Mouse (Mus musculus) hindbrain, postnatal 0 days (tissue): ENCODE data around the gene Pcnx2. TPM values are rescaled to one million over a fixed set of nuclear protein-coding genes. Genes with fewer than 3 reads are reported as not detected.

Experiments
- ATAC-seq: fragments of 200-750 bp; cut with Nextera tagmentation; 2 replicates; pipeline ENCODE4 v1.8.0; 2017; ENCODE audit warnings: mild to moderate bottlenecking, moderate TSS enrichment, moderate library complexity
- DNase-seq: peaks from one replicate; pipeline ENCODE4 v3.0.0-alpha.2; 2015; ENCODE audit warnings: low spot score
- H3K27ac ChIP-seq: fragments of 300-500 bp; sonication (generic); 2 replicates; pipeline ENCODE4 v1.5.1; 2014; ENCODE audit warnings: mild to moderate bottlenecking
- H3K27me3 ChIP-seq: fragments of 300-500 bp; sonication (generic); 2 replicates; pipeline ENCODE4 v1.6.1; 2014; ENCODE audit warnings: low read length, mixed read lengths; ENCODE audit not compliant: insufficient read depth
- H3K36me3 ChIP-seq: fragments of 300-500 bp; sonication (generic); 2 replicates; pipeline ENCODE4 v1.6.1; 2014; ENCODE audit warnings: low read length, mixed read lengths; ENCODE audit not compliant: insufficient read depth
- H3K4me1 ChIP-seq: fragments of 300-500 bp; sonication (generic); 2 replicates; pipeline ENCODE4 v1.6.1; 2014; ENCODE audit warnings: antibody characterized with exemption, low read length, mixed read lengths; ENCODE audit not compliant: insufficient read depth
- H3K4me2 ChIP-seq: fragments of 300-500 bp; sonication (generic); 2 replicates; pipeline ENCODE4 v1.6.1; 2014; ENCODE audit warnings: low read depth, mild to moderate bottlenecking, low read length, moderate library complexity, mixed read lengths
- H3K4me3 ChIP-seq: fragments of 300-500 bp; sonication (generic); 2 replicates; pipeline ENCODE4 v1.5.1; 2014; ENCODE audit warnings: low read length
- H3K9ac ChIP-seq: fragments of 300-500 bp; sonication (generic); replicated peaks from 2 replicates; pipeline ENCODE4 v1.6.1; 2014; ENCODE audit warnings: mild to moderate bottlenecking, low read length, moderate library complexity, mixed read lengths
- H3K9me3 ChIP-seq: fragments of 300-500 bp; sonication (generic); 2 replicates; pipeline ENCODE4 v1.6.1; 2016; ENCODE audit warnings: low read length, mixed read lengths
- CTCF ChIP-seq: IDR thresholded peaks from 2 replicates; pipeline ENCODE4 v1.5.1; 2016; ENCODE audit warnings: antibody characterized with exemption, control low read depth, low read depth
- WGBS: fragments of 180-500 bp; shearing (Covaris S2); extraction: QIAGEN DNeasy Blood & Tissue Kit; methylation state at CpG from one replicate; pipeline ENCODE4 v1.1.7; 2014; 5-methylcytosine and 5-hydroxymethylcytosine counted together
- polyA plus RNA-seq: library from polyadenylated mRNA; unstranded; fragments of >200 nt; fragmentation: Nextera tagmentation; extraction: Ambion mirVana; gene quantifications from 2 replicates; pipeline ENCODE4 v1.2.1, GENCODE M21; 2015
- total RNA-seq: library from RNA; depleted of rRNA; stranded (reverse); fragments of >200 nt; gene quantifications from 2 replicates; pipeline ENCODE4 v1.2.3, GENCODE M21; 2014

Pcnx2 gene
- total and polyA plus RNA-seq, 2 experiments from 2014 or later = 3.0 to 11.8 TPM

DNA sequence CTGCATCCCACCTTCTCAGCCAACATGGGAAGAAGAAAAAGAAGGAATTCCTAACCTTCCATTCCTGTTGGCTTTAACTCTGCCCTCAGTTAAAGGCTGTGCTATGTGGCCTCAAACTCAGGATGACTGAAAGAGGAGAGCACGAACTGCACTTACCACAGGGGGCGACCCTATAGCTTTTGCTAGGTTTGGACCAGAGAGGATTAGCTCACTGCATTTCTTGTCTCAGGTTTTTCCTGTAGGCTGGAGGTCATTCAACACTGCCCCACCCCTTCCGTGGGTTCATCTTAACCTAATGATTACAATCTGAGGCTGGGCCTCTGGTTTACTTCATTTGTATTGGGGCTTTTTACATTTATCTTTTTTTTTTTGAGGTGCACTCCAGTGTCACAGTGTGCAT, 123.1 kb downstream of the Pcnx2 start:
- Histone ChIP-seq H3K27me3 (no peaks in the 10 kb centered on the region), H3K9ac (no peak overlapping the region), H3K36me3 (0 out of 2 replicates have a peak, but pooled peaks cover 3% of the 10 kb centered on the region), H3K4me3 (no peak overlapping the region), H3K4me2 (no peak overlapping the region), H3K9me3 (no peaks in the 10 kb centered on the region), H3K27ac (no peak overlapping the region), H3K4me1 (no peaks in the 10 kb centered on the region)
- no peak for TF ChIP-seq CTCF
- DNase-seq = no peak
- no peak for ATAC-seq
- WGBS = 72% methylated on average over 3 of the region's 3 CpGs

- Histone ChIP-seq H3K4me3 (no peak overlapping the region), H3K9me3 (no peaks in the 10 kb centered on the region), H3K27me3 (no peaks in the 10 kb centered on the region), H3K36me3 (0 out of 2 replicates have a peak, but pooled peaks cover 3% of the 10 kb centered on the region), H3K4me1 (no peaks in the 10 kb centered on the region), H3K9ac (no peak overlapping the region), H3K27ac (no peak overlapping the region), H3K4me2 (no peak overlapping the region)
- no peak for DNase-seq
- 47% methylated on average over 7 of the region's 7 CpGs for WGBS
- no peak for TF ChIP-seq CTCF
- no peak for ATAC-seq
Observed at GRCm38 (mm10) chr8:125773281-125773803, 124.8 kb downstream of the Pcnx2 start.

GRCm38 (mm10) chr8:125772300-125772699, 125.8 kb downstream of the Pcnx2 start:
- 65% methylated on average over 2 of the region's 2 CpGs for WGBS

GRCm38 (mm10) chr8:125768079-125768478, 130.0 kb downstream of the Pcnx2 start:
- no peaks in the 10 kb centered on the region for H3K36me3 ChIP-seq
- 73% methylated on average over 10 of the region's 10 CpGs for WGBS

More at GRCm38 (mm10) chr8:125772300-125772699, 125.8 kb downstream of the Pcnx2 start:
- no peaks in the 10 kb centered on the region for H3K27me3 ChIP-seq
- no peak overlapping the region for H3K9ac ChIP-seq
- no peak for TF ChIP-seq CTCF
- no peak overlapping the region for H3K4me3 ChIP-seq
- no peak for DNase-seq
- no peaks in the 10 kb centered on the region for H3K9me3 ChIP-seq
- no peaks in the 10 kb centered on the region for H3K4me1 ChIP-seq
- no peak overlapping the region for H3K4me2 ChIP-seq
- 0 out of 2 replicates have a peak, but pooled peaks cover 3% of the 10 kb centered on the region for H3K36me3 ChIP-seq
- ATAC-seq = no peak
- H3K27ac ChIP-seq = no peak overlapping the region

DNA sequence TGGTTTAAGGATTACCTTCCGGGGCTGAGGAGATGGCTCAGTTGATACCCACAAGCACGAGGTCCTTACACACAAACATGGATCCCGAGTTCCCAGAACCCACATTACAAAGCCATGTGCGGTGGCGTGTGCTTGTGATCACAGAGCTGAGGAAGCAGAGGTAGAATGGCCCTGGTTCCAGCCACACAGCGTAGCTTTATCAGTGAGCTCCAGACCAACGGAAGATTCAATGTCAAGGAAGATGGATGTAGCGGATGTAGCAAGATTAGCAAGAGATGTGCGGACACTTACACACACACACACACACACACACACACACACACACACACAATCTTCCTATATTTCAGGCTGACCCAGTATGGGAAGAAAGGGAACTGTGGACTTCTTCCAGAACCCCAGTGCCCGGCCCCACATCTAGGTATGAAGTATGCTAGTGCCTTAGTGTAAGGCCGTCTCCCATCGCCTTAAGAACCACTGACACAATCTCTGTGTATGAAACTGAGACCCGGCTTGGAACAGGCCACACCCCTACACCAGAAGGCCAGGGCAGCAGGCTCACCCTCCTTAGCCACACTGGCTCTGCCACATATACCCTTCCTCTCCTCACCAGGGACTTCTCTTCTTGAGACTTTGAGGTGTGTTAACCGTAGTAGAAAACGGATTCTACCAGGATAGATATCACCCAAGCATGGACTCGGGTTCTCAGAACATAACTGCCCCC, 134.9 kb downstream of the Pcnx2 start:
- H3K9me3 ChIP-seq = no peaks in the 10 kb centered on the region
- no peak for ATAC-seq
- no peak for DNase-seq
- no peaks in the 10 kb centered on the region for H3K27me3 ChIP-seq
- no peak overlapping the region for H3K9ac ChIP-seq
- no peaks in the 10 kb centered on the region; the same call in 1 of the 2 replicates for H3K36me3 ChIP-seq
- H3K4me1 ChIP-seq = no peaks in the 10 kb centered on the region
- TF ChIP-seq CTCF = no peak
- H3K4me3 ChIP-seq = no peak overlapping the region
- 94% methylated on average over 16 of the region's 16 CpGs for WGBS
- no peak overlapping the region for H3K27ac ChIP-seq
- H3K4me2 ChIP-seq = no peak overlapping the region

More at GRCm38 (mm10) chr8:125768079-125768478, 130.0 kb downstream of the Pcnx2 start:
- Histone ChIP-seq H3K4me2 (no peak overlapping the region), H3K4me3 (no peak overlapping the region), H3K27ac (no peak overlapping the region), H3K4me1 (no peaks in the 10 kb centered on the region), H3K9ac (no peak overlapping the region), H3K9me3 (no peaks in the 10 kb centered on the region), H3K27me3 (no peaks in the 10 kb centered on the region)
- ATAC-seq = no peak
- no peak for DNase-seq
- no peak for TF ChIP-seq CTCF

- Histone ChIP-seq H3K9me3 (no peaks in the 10 kb centered on the region), H3K4me1 (peaks cover 5% of the 10 kb centered on the region), H3K4me2 (no peak overlapping the region), H3K9ac (no peak overlapping the region), H3K27ac (no peak overlapping the region), H3K27me3 (no peaks in the 10 kb centered on the region), H3K36me3 (no peaks in the 10 kb centered on the region; the same call in 1 of the 2 replicates), H3K4me3 (no peak overlapping the region)
- no peak for DNase-seq
- peak; percentile 61 for TF ChIP-seq CTCF
- no peak for ATAC-seq
- 59% methylated on average over 10 of the region's 10 CpGs for WGBS
Observed at GRCm38 (mm10) chr8:125759022-125759421, 139.1 kb downstream of the Pcnx2 start.

GRCm38 (mm10) chr8:125757106-125757496, 141.0 kb downstream of the Pcnx2 start:
- no peak for TF ChIP-seq CTCF
- ATAC-seq (peak; percentile 19; the same call in 1 of the 2 replicates), DNase-seq (peak; percentile 31)
- WGBS = 39% methylated on average over 1 of the region's 1 CpGs
- Histone ChIP-seq H3K27me3 (no peaks in the 10 kb centered on the region), H3K9me3 (no peaks in the 10 kb centered on the region), H3K27ac (peak overlapping the region; percentile 55; the same call in 1 of the 2 replicates), H3K36me3 (no peaks in the 10 kb centered on the region; the same call in 1 of the 2 replicates), H3K4me1 (peaks cover 5% of the 10 kb centered on the region), H3K4me3 (no peak overlapping the region), H3K4me2 (no peak overlapping the region), H3K9ac (no peak overlapping the region)
